8 mouse cellular contexts compared by ENCODE assay signal in the genomic region with DNA sequence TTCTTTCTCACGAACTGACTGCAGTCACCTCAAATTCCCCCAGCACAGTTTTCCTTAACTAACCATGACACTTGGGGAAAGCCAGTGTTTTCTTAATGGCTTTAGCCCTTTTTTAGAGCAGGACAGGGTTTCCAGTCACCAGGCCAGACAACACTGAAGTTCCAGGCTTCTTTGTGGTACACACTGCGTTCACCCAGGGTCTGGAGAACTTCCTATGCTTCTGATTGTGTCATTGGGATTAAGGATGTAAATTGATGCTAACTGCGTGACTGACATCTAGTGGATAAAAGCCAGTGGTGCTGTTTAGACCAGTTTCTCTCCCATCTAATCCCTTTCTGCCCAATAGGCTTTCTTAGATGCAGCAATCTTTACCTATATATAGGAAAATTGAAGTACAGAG.
DNase-seq lines count a peak whose midpoint lies in the region; ATAC-seq and TF ChIP-seq lines count a peak whose summit lies in the region.

No protein-coding gene starts in this region.

- H3K27ac ChIP-seq in MEL (ENCODE audit: control insufficient read depth, low read depth, low read length), result no peak overlapping the region
- H3K27ac ChIP-seq in forebrain, embryonic 12.5 days, result no peak overlapping the region
- no peak overlapping the region for H3K27ac ChIP-seq in small intestine, adult 2 months (ENCODE audit: insufficient read depth, low read depth, low read length)

- 36% methylated on average over 3 of the region's 3 CpGs for WGBS in forebrain, embryonic 12.5 days
- WGBS in small intestine, adult 2 months, result 33% methylated on average over 3 of the region's 3 CpGs

- no peak overlapping the region for H3K9ac ChIP-seq in MEL (ENCODE audit: control insufficient read depth, low read depth, low read length, poor library complexity, severe bottlenecking)
- H3K9ac ChIP-seq in forebrain, embryonic 12.5 days, result no peak overlapping the region

- TF ChIP-seq CTCF in MEL (IDR thresholded peaks at IDR 0.05 in 2 of 3, conservative IDR thresholded peaks at IDR 0.05 in 1 of 3; ENCODE audit: control insufficient read depth in 1 of 3, insufficient read depth in 1 of 3, low read depth in 2 of 3, low read length in 3 of 3, poor library complexity in 1 of 3, severe bottlenecking in 1 of 3), result peak in 1 of 3 experiments; percentile 52; a peak in 2 of 6 replicates
- peak; percentile 14; the same call in 1 of the 2 replicates for TF ChIP-seq CTCF in small intestine, adult 2 months (IDR thresholded peaks at IDR 0.05; ENCODE audit: extremely low read depth, insufficient read length, insufficient replicate concordance, low read depth, low read length)

- TF ChIP-seq EP300 in MEL (IDR thresholded peaks at IDR 0.05; ENCODE audit: low read depth in 1 of 2, low read length in 2 of 2), result no peak

- H3K4me3 ChIP-seq in MEL (ENCODE audit: control insufficient read depth in 1 of 2, insufficient read depth in 1 of 2, low read depth in 2 of 2, low read length in 2 of 2), result no peak overlapping the region
- no peak overlapping the region for H3K4me3 ChIP-seq in forebrain, embryonic 12.5 days (replicated peaks)
- H3K4me3 ChIP-seq in small intestine, adult 2 months (ENCODE audit: low read depth, low read length), result no peak overlapping the region

- peak; percentile 55 for TF ChIP-seq RAD21 in MEL (IDR thresholded peaks at IDR 0.05; ENCODE audit: low read depth, low read length)

- H3K9me3 ChIP-seq in MEL (replicated peaks; ENCODE audit: insufficient read depth, low read length), result no peaks in the 10 kb centered on the region
- H3K9me3 ChIP-seq in forebrain, embryonic 12.5 days, result no peaks in the 10 kb centered on the region

- H3K4me2 ChIP-seq in forebrain, embryonic 12.5 days, result no peak overlapping the region

- no peaks in the 10 kb centered on the region for H3K4me1 ChIP-seq in MEL (ENCODE audit: control insufficient read depth in 1 of 2, insufficient read depth in 2 of 2, low read length in 2 of 2)
- H3K4me1 ChIP-seq in forebrain, embryonic 12.5 days, result peaks cover 14% of the 10 kb centered on the region
- H3K4me1 ChIP-seq in small intestine, adult 2 months (ENCODE audit: control insufficient read depth, insufficient read depth, insufficient read length, low read length), result peaks cover 4% of the 10 kb centered on the region; the same call in 1 of the 2 replicates

- no peaks in the 10 kb centered on the region for H3K36me3 ChIP-seq in MEL (ENCODE audit: control insufficient read depth in 1 of 2, insufficient read depth in 2 of 2, low read length in 2 of 2)
- H3K36me3 ChIP-seq in forebrain, embryonic 12.5 days (replicated peaks), result no peaks in the 10 kb centered on the region
- no peaks in the 10 kb centered on the region for H3K36me3 ChIP-seq in small intestine, adult 2 months (ENCODE audit: control insufficient read depth, insufficient read depth, low read length)

- no peaks in the 10 kb centered on the region for H3K27me3 ChIP-seq in MEL (ENCODE audit: control insufficient read depth in 1 of 2, insufficient read depth in 2 of 2, low read length in 2 of 2)
- peaks cover 17% of the 10 kb centered on the region for H3K27me3 ChIP-seq in forebrain, embryonic 12.5 days
- no peaks in the 10 kb centered on the region for H3K27me3 ChIP-seq in small intestine, adult 2 months (ENCODE audit: control insufficient read depth, insufficient read depth, low read length)

- TF ChIP-seq POLR2A in MEL (IDR thresholded peaks at IDR 0.05; ENCODE audit: control insufficient read depth in 1 of 2, insufficient read depth in 1 of 2, low read depth in 1 of 2, low read length in 2 of 2, poor library complexity in 1 of 2), result no peak
- no peak for TF ChIP-seq POLR2A in small intestine, adult 2 months (IDR thresholded peaks at IDR 0.05; ENCODE audit: low read depth, low read length)

- no peaks in the 10 kb centered on the region for H3K79me2 ChIP-seq in MEL (ENCODE audit: control insufficient read depth, insufficient read depth, low read length, poor library complexity)

- peak; percentile 80 for ATAC-seq in forebrain, embryonic 12.5 days (ENCODE audit: low FRiP score)
- ATAC-seq in megakaryocyte, adult 5-6 weeks (ENCODE audit: poor library complexity, severe bottlenecking), result peak; percentile 43; the same call in 1 of the 2 replicates

- peak; percentile 57 to 69 for DNase-seq in cerebellum, postnatal 14 days
- no peak for DNase-seq in cerebellum, adult 11 months
- DNase-seq in MEL (ENCODE audit: low read depth, low spot score), result peak; percentile 7
- DNase-seq in kidney, postnatal 36 days, result peak; percentile 24 to 35
- DNase-seq in gastrocnemius, adult 8-10 months (ENCODE audit: low spot score in 2 of 2), result no peak

TF ChIP-seq in MEL, 35 proteins besides CTCF, POLR2A, EP300 and RAD21:
- TF ChIP-seq SMC3 (IDR thresholded peaks at IDR 0.05; ENCODE audit: low read depth, low read length) (peak; percentile 43), ZMIZ1 (IDR thresholded peaks at IDR 0.05; ENCODE audit: low read depth, low read length) (no peak), BHLHE40 (IDR thresholded peaks at IDR 0.05; ENCODE audit: borderline replicate concordance, low read depth, low read length) (no peak), ZC3H11A (IDR thresholded peaks at IDR 0.05; ENCODE audit: low read depth, low read length) (peak; percentile 22; the same call in 1 of the 2 replicates)
TF ChIP-seq in MEL: peak in this region for 2.

Comparison
In these comparisons a context has a peak if more than half of its experiments do, and no peak if none do; other contexts are left out.
1. DNase-seq: peak in cerebellum, postnatal 14 days (2 of 2), MEL (single experiment) and kidney, postnatal 36 days (2 of 2); none in cerebellum, adult 11 months (single experiment) and gastrocnemius, adult 8-10 months (0 of 2).